Mouse (Mus musculus): Measurements from ENCODE around the gene Wdr62.
A peak's percentile ranks its signal among the peaks of the same experiment; 100 is the strongest.

Gene Wdr62

DNA sequence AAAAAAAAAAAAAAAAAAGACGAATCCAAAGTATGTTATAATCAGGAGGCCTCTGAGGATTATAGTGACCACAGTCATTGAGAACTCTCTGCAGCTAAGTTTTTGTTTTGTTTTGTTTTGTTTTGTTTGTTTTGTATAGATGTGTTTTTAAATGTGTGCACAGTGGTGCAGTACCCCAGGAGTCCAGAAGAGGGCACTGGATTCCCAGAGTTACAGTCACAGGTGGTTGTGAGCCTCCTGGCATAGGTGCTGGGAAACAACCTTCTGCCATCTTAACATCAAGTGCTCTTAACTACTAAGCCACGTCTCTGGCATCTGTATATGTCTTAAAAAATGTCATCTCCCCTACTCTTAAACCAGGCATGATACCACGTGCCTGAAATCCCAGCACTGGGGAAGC is 20.7 kb upstream of the Wdr62 start:
- peak; percentile 47 for DNase-seq

GRCm38 (mm10) chr7:30297266-30297665 is 17.0 kb upstream of the Wdr62 start:
- DNase-seq = no peak

DNA sequence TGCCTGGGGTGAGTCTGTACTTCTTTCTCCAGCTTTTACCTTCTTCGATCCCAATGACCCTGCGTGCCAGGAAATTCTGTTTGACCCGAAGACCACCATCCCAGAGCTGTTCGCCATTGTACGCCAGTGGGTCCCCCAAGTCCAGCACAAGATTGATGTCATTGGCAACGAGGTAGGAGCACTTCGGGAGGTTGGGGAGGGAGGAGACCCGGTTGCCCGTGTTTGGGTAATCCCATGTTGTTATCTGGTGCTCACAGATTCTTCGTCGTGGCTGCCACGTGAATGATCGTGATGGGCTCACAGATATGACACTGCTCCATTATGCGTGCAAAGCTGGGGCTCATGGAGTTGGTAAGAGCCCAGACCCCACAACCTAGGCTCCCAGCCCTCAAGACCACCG is 16.6 kb upstream of the Wdr62 start:
- no peak for DNase-seq

DNA sequence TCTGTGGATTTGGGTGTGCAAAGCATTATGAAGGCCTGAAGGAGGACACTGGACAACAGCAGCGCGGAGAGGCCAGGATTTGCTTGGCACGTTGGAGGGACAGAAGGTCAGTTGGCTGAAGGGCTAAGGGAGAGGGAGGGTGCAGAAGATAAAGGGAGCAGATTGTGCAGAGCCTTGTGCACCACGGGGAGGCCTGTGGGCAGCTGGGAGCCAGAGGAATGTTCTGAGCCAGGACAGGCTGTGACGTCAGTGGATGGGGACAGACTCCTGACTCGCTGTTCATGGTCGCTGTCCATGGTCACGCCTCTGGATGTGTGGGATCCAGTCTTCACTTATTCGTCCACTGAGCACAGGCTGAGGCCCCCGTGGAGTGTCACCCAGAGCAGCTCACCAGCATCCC is 14.9 kb upstream of the Wdr62 start:
- no peak for DNase-seq

DNA sequence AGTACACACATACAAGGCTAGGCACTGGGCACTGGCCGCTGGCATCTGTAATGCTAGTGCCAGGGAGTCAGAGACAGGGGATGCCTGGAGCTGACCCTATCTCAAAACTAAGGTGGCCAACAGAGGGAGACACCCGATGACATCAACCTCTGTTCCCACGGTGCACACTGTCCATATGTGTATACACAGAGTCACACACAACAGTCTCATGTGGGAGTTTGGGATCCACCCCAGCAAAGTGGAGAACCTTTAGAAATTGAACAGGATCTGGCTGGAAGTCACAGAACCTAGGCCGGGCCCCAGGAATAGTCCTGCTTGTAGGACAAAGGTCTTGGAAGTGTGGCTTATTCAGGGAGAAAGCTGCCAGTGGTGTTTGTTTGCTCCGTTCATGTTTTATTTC is 14.1 kb upstream of the Wdr62 start:
- DNase-seq = no peak

GRCm38 (mm10) chr7:30293795-30294194 is 13.6 kb upstream of the Wdr62 start:
- DNase-seq = no peak

GRCm38 (mm10) chr7:30291215-30292131 is 11.3 kb upstream of the Wdr62 start, which contains the start of gene Clip3:
TSS of gene Clip3 (plus strand) at chr7:30291728.
- DNase-seq = peak; percentile 62

DNA sequence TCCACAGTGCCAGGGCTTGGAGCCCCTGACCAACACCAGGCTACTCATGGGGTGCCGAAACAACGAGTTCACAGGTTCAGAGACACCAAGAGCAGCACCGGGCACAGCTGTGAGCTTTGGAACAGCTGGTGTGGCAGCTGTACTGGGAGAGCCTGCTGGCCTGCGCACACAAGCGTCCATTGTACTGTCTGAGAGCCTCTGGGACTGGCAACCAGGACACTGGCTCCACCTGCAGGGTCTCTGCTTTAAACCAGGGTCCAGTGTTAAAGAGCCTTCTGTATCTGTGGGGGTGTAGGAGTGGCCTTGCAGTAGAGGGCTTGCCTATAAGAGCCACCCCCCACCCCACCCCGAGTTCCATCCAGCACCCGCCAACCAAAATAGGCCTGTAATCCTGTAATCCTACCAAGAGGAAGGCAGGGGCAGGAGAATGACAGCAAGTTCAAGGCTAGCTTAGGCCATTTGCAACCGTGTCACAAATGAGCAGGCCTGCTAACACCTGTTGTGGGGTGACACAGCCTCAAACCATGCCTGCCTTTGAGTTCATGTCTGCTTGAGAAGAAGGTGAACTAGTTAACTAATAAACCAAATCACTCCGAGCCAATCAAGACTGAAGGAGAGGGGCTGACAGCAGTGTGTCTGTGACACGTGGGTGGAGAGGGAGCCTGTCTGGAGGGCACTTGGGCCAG is 9.6 kb upstream of the Wdr62 start:
- no peak for DNase-seq

DNA sequence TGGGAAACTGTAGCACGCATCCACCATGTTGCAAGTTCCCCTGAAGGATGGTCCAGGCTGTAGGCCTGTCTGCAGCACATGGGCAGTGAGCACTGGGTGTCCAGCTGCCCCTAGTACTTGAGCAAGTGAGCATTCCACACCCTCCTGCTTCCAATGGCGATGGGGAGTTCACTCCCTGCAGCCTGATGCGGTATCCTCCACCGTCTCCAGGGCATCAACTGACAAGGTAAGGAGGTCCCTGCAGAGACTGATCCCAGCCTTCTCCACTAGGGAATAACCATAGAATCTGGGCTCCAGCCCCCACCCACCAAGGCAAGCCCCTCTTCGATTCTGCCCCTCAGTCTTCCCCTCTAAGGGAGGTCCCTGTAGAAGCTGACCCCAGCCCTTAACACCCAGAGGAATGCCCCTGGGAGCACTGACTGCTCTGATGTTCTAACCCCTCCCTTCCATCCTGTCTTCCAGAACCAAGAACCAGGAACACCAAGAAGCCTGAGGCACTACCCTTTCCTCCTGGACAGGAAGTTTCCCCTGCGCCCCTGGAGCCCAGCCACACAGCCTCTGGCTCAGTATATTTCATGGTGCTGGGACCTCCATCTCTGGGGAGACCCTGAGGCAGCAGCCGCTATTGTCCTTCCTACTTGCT is 9.0 kb upstream of the Wdr62 start:
- DNase-seq = no peak

GRCm38 (mm10) chr7:30288046-30288445 is 7.8 kb upstream of the Wdr62 start:
- no peak for DNase-seq

DNA sequence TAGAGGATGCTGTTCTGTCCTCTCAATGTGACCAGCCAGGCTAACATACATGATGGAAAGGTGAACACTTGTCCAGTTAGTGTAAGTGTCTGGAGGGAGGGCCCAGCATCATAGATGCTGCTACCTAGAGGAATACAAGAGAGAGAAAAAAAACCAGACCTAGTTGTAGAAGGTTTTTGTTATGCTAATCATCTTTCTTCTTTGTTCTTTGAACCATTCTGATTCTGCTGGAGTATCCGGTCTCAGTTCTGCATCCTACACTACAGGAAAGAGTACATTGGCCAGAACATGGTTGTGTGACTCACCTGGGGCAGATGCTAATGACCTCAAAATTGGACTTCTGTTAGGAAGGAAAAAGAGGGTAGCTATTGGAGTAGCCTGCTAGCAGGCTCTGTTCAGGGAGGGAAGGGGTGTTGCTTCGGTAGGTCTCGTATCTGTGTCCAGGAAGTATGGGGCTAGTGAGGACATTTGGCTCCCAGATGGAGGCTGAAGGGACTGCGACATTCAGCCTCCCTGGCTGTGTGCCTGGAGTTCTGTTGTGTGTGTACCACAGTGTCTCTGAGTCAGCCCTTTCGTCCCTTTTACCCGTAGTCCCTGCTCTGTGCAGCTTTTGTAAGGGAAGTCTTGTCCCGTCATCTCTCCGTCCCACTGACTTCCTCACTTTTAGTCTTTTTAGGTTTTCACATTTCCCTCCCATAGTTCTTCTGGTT is 6.6 kb upstream of the Wdr62 start:
- no peak for DNase-seq

DNA sequence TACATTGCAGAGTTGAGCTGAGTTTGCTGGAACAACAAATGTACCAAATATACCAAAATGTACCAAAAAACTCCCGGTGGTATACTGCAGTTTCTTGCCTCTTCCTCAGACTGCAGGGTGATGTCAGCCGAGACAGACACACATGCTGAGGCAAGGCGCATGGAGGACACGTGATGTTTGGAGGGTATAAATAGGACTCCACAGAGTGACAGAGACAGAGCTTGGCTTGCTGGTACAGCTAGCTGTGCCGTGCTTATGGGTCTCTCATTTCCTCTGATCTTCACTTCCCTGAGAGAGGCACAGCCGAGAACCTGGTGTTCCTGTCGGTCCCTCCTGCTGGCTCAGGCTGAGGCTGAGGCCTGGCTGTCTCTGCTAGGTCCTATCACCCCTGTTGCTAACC is 2.5 kb upstream of the Wdr62 start:
- no peak for DNase-seq

- DNase-seq = no peak
These were observed 1.3 kb upstream of the Wdr62 start for GRCm38 (mm10) chr7:30281522-30281921.

DNA sequence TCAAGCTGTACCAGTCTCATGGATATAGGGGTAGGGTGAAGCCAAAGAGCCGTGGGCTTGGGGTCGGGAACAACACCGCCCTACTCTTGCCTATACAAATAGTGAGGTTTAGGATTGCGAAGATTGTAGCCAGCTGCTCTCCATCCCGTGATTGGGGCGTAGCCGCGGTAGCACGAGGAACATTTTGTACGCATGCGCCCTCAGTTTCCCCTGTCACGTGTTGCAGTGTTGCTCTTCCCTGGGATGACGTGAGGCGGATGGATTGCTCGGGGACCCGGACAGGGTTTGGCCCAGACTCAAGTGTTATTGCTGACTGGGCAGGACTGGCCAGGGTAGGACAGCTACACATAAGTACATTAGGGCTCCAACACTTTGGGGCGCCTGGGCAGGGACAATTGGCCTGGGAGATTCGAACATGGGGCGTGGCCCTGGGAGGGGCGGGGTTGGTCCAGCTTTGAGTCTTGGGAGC is 485 bp upstream of the Wdr62 start:
- DNase-seq = peak; percentile 78

DNA sequence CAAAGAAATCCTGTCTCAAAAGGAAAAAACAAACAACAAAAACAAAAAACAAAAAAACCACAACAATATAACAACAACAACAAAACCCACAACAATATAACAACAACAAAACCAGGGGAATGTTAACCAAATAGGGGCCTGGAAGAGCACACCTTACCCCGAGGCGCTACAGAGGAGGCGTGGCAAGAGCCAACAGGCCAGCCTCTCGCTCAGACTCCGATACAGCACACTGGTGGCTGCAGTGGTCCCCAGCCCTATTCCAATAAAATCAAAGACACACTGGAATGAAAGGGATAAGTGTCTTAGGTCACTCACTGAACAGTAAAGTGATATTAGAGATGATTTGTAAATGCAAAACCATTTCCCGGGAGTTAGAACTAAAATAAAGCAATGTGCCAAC is 683 bp downstream of the Wdr62 start:
- no peak for DNase-seq

DNA sequence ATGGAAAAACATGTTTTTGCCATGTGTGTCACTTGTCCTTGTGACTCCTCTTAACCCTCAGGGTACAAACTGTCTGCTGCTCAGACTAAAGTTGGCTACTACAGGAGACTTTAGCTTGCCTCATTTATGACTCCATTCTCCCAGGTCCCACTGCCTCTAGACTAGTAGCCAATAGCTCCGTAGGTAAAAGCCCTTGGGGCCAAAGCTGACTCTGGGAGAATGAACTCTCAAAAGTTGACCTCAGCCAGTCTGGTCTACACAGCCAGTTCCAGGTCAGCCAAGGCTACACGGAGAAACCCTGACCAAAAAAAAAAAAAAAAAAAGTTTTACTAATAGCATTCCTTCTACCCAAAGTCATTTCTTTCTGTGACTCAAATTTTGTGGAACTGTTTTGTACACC is 1.3 kb downstream of the Wdr62 start:
- no peak for DNase-seq

GRCm38 (mm10) chr7:30274383-30274782 is 5.8 kb downstream of the Wdr62 start:
- DNase-seq = no peak

DNA sequence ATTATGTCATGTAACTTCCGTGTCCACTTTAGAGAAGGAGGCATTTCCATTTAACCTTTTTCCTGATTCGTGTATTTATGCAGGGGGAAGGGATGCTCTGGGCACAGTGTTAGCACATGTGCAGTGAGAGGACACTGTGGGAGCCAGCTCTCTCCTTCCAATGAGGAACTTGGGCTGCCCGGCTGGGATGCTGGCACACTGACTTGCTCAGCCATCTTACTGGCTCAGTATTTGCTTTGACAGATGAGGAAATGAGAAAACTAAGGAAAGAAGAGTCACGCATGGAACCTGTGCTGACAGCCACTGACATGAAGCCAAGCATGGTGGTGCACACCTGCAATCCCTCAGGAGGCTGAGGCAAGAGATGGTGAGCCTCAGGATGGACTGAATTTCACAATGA is 10.6 kb downstream of the Wdr62 start:
- no peak for DNase-seq

DNA sequence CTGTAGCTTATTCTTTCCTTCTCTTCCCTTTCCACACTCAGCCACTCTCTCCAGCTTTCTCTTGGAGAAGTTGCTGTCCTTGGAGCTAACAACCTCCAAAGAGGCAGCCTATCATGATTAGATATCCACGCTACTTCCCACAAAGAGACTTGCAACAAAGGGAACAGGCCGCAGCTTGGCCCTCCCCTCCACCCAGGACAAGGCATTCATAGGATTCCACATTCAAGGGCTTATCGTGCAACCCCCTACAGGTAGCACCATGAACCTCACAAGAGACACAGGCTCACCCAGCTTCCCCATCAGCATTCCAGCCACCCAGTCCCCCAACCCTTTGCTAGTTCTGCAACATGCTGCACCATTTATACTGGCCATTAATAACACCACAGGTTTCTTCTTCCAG is 13.4 kb downstream of the Wdr62 start:
- DNase-seq = no peak

DNA sequence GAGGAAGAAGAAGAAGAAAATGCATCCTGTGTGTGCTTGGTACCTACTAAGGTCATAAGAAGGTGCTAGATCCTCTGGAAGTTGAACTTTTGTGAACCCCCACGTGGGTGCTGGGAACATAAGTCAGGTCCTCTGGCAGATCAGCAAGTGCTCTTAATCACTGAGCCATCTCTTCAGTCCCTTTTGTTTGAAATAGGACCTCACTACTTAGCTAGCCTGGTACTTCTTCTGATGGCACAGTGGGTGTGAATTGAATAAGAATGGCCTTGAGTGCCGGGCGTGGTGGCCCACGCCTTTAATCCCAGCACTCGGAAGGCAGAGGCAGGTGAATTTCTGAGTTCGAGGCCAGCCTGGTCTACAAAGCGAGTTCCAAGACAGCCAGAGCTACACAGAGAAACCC is 14.3 kb downstream of the Wdr62 start:
- no peak for DNase-seq

DNA sequence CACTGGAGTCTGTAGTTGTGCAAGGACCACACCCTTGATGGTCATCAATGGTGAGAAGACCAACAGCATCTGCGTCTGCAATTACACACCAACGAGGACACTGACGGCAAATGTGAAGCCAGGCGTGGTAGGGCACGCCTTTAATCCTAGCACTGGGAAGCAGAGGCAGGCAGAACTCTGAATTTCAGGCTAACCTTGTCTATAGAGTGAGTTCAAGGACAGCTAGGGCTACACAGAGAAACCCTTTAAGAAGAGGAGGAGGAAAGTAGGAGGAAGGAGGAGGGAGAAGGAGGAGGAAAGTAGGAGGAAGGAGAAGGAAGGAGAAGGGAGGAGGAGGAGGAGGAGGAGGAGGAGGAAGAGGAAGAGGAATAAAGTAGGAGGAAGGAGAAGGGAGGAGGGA is 14.7 kb downstream of the Wdr62 start:
- DNase-seq = no peak

DNA sequence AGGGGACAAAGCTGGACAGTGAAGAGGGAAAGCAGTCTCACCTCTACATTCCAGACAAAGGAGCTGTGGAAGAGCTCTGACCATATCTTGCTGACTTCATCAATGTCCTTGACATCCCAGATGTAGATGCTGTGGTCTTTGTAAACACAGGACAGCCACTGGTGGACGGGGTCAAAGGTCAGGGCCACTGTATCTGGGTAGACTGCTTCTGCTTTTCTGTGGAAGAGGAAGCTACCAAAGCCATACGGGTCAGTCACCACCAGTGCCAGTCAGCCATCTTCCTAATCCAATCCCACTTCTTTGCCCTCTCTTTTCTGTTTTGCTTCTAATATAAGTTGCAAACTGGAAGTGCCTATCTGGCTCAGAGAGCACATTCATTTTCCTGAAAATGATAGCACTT is 15.2 kb downstream of the Wdr62 start:
- no peak for DNase-seq
